Mouse (Mus musculus) MEL (cell line): Measurements from ENCODE around the gene Tceal7. TPM values are rescaled to one million over a fixed set of nuclear protein-coding genes. Genes with fewer than 3 reads are reported as not detected.

ENCODE experiments used
- DNase-seq: peaks from one replicate; pipeline ENCODE4 v3.0.0; 2011; ENCODE audit warnings: low read depth, low spot score
- H3K27ac ChIP-seq: 2 replicates; pipeline ENCODE4 v1.5.1; 2012; ENCODE audit warnings: low read depth, mild to moderate bottlenecking, control low read depth, low read length, moderate library complexity; ENCODE audit not compliant: control insufficient read depth
- H3K27me3 ChIP-seq, 2 experiments: fragments of 150-350 bp in 1 of 2; sonication (generic) in 1 of 2; 2 replicates each; pipeline ENCODE4 v1.6.1; 2012; ENCODE audit warnings: low read length in 2 of 2, mild to moderate bottlenecking in 2 of 2, improper control_type of control experiment in 1 of 2, moderate library complexity in 1 of 2; ENCODE audit not compliant: insufficient read depth in 2 of 2, control insufficient read depth in 1 of 2
- H3K36me3 ChIP-seq, 2 experiments: 2 replicates each; pipeline ENCODE4 v1.6.1; 2012 to 2014; ENCODE audit warnings: low read length in 2 of 2, improper control_type of control experiment in 1 of 2, inconsistent platforms in 1 of 2, mild to moderate bottlenecking in 1 of 2; ENCODE audit not compliant: insufficient read depth in 2 of 2, control insufficient read depth in 1 of 2
- H3K4me1 ChIP-seq, 2 experiments: fragments of 150-350 bp in 1 of 2; sonication (generic) in 1 of 2; 2 replicates each; pipeline ENCODE4 v1.6.1; 2012; ENCODE audit warnings: low read length in 2 of 2, improper control_type of control experiment in 1 of 2, mild to moderate bottlenecking in 1 of 2; ENCODE audit not compliant: insufficient read depth in 2 of 2, control insufficient read depth in 1 of 2
- H3K4me3 ChIP-seq, 2 experiments: fragments of 150-350 bp in 1 of 2; sonication (generic) in 1 of 2; 2 replicates each; pipeline ENCODE4 v1.5.1; 2012; ENCODE audit warnings: low read depth in 2 of 2, low read length in 2 of 2, mild to moderate bottlenecking in 2 of 2, moderate library complexity in 2 of 2, control low read depth in 1 of 2, improper control_type of control experiment in 1 of 2; ENCODE audit not compliant: control insufficient read depth in 1 of 2, insufficient read depth in 1 of 2
- H3K79me2 ChIP-seq: 2 replicates; pipeline ENCODE4 v1.6.1; 2012; ENCODE audit warnings: mild to moderate bottlenecking, low read length, moderate library complexity; ENCODE audit not compliant: control insufficient read depth, poor library complexity, insufficient read depth
- H3K9ac ChIP-seq: 2 replicates; pipeline ENCODE4 v1.6.1; 2012; ENCODE audit warnings: low read depth, mild to moderate bottlenecking, control low read depth, low read length, moderate library complexity; ENCODE audit not compliant: control insufficient read depth, poor library complexity, severe bottlenecking
- H3K9me3 ChIP-seq: fragments of 150-350 bp; sonication (generic); replicated peaks from 2 replicates; pipeline ENCODE4 v1.6.1; 2012; ENCODE audit warnings: mild to moderate bottlenecking, low read length, improper control_type of control experiment, moderate library complexity; ENCODE audit not compliant: insufficient read depth
- BHLHE40 ChIP-seq: IDR thresholded peaks from 2 replicates; pipeline ENCODE4 v1.6.1; 2012; ENCODE audit warnings: low read depth, mild to moderate bottlenecking, inconsistent platforms, low read length, improper control_type of control experiment, borderline replicate concordance
- CTCF ChIP-seq, 3 experiments: IDR thresholded peaks in 2 of 3; conservative IDR thresholded peaks in 1 of 3; 2 replicates each; pipeline ENCODE4 v1.5.1; 2011 to 2012; ENCODE audit warnings: low read length in 3 of 3, low read depth in 2 of 3, mild to moderate bottlenecking in 2 of 3, improper control_type of control experiment in 1 of 3, inconsistent platforms in 1 of 3, mixed read lengths in 1 of 3, moderate library complexity in 1 of 3; ENCODE audit not compliant: control insufficient read depth in 1 of 3, insufficient read depth in 1 of 3, poor library complexity in 1 of 3, severe bottlenecking in 1 of 3
- E2F4 ChIP-seq: IDR thresholded peaks from 2 replicates; pipeline ENCODE4 v1.6.1; 2011; ENCODE audit warnings: low read depth, low read length, improper control_type of control experiment, borderline replicate concordance
- ELF1 ChIP-seq: IDR thresholded peaks from 2 replicates; pipeline ENCODE4 v1.6.1; 2014; ENCODE audit warnings: low read depth, mild to moderate bottlenecking, inconsistent platforms, low read length, improper control_type of control experiment, moderate library complexity
- EP300 ChIP-seq, 2 experiments: IDR thresholded peaks; 2 replicates each; pipeline ENCODE4 v1.6.1; 2011; ENCODE audit warnings: improper control_type of control experiment in 2 of 2, low read length in 2 of 2, low read depth in 1 of 2, mild to moderate bottlenecking in 1 of 2
- ETS1 ChIP-seq: IDR thresholded peaks from 2 replicates; pipeline ENCODE4 v1.6.1; 2012; ENCODE audit warnings: low read depth, mild to moderate bottlenecking, inconsistent platforms, low read length, improper control_type of control experiment, moderate library complexity
- GABPA ChIP-seq: IDR thresholded peaks from 2 replicates; pipeline ENCODE4 v1.6.1; 2012; ENCODE audit warnings: low read depth, mild to moderate bottlenecking, inconsistent platforms, low read length, improper control_type of control experiment, moderate library complexity
- GATA1 ChIP-seq: IDR thresholded peaks from 2 replicates; pipeline ENCODE4 v1.6.1; 2011; ENCODE audit warnings: low read depth, low read length, improper control_type of control experiment
- HCFC1 ChIP-seq: IDR thresholded peaks from 2 replicates; pipeline ENCODE4 v1.6.1; 2012; ENCODE audit warnings: low read depth, mild to moderate bottlenecking, inconsistent platforms, low read length, improper control_type of control experiment, moderate library complexity
- KAT2A ChIP-seq: conservative IDR thresholded peaks from 2 replicates; pipeline ENCODE4 v1.6.1; 2012; ENCODE audit warnings: low read depth, low read length, improper control_type of control experiment, inconsistent platforms
- MAFK ChIP-seq: IDR thresholded peaks from 2 replicates; pipeline ENCODE4 v1.6.1; 2011; ENCODE audit warnings: low read depth, mild to moderate bottlenecking, low read length, improper control_type of control experiment, borderline replicate concordance
- MAX ChIP-seq: IDR thresholded peaks from 2 replicates; pipeline ENCODE4 v1.6.1; 2011; ENCODE audit warnings: low read length, improper control_type of control experiment
- MEF2A ChIP-seq: IDR thresholded peaks from 2 replicates; pipeline ENCODE4 v1.6.1; 2014; ENCODE audit warnings: low read depth, mild to moderate bottlenecking, inconsistent platforms, low read length, improper control_type of control experiment; ENCODE audit not compliant: poor library complexity, insufficient replicate concordance, severe bottlenecking; ENCODE audit errors: extremely low read depth
- MXI1 ChIP-seq: IDR thresholded peaks from 2 replicates; pipeline ENCODE4 v1.6.1; 2011; ENCODE audit warnings: mild to moderate bottlenecking, low read depth, low read length, improper control_type of control experiment
- MYB ChIP-seq: IDR thresholded peaks from 2 replicates; pipeline ENCODE4 v1.6.1; 2011; ENCODE audit warnings: mild to moderate bottlenecking, low read depth, low read length, improper control_type of control experiment
- MYC ChIP-seq: IDR thresholded peaks from 2 replicates; pipeline ENCODE4 v1.6.1; 2011; ENCODE audit warnings: low read depth, mild to moderate bottlenecking, low read length, improper control_type of control experiment, moderate library complexity
- NELFE ChIP-seq: IDR thresholded peaks from 2 replicates; pipeline ENCODE4 v1.6.1; 2011; ENCODE audit warnings: low read depth, low read length, improper control_type of control experiment
- POLR2AphosphoS5 ChIP-seq: IDR thresholded peaks from 2 replicates; pipeline ENCODE4 v1.6.1; 2012; ENCODE audit warnings: low read depth, borderline replicate concordance, mild to moderate bottlenecking, inconsistent platforms, low read length, moderate library complexity, mixed read lengths
- RAD21 ChIP-seq: IDR thresholded peaks from 2 replicates; pipeline ENCODE4 v1.6.1; 2011; ENCODE audit warnings: mild to moderate bottlenecking, low read depth, low read length, improper control_type of control experiment
- SIN3A ChIP-seq: IDR thresholded peaks from 2 replicates; pipeline ENCODE4 v1.6.1; 2012; ENCODE audit warnings: low read length, improper control_type of control experiment, inconsistent platforms
- TAL1 ChIP-seq: IDR thresholded peaks from 2 replicates; pipeline ENCODE4 v1.6.1; 2012; ENCODE audit warnings: mild to moderate bottlenecking, inconsistent platforms, low read length, moderate library complexity, mixed read lengths
- TBP ChIP-seq: IDR thresholded peaks from 2 replicates; pipeline ENCODE4 v1.8.0; 2011; ENCODE audit warnings: low read depth, low read length, improper control_type of control experiment
- TCF12 ChIP-seq: IDR thresholded peaks from 2 replicates; pipeline ENCODE4 v1.6.1; 2014; ENCODE audit warnings: low read depth, mild to moderate bottlenecking, inconsistent platforms, low read length, improper control_type of control experiment, moderate library complexity
- USF2 ChIP-seq, 2 experiments: IDR thresholded peaks; 2 replicates each; pipeline ENCODE4 v1.6.1; 2011 to 2012; ENCODE audit warnings: improper control_type of control experiment in 2 of 2, low read length in 2 of 2, borderline replicate concordance in 1 of 2, inconsistent platforms in 1 of 2, low read depth in 1 of 2, mild to moderate bottlenecking in 1 of 2; ENCODE audit not compliant: insufficient read depth in 1 of 2
- ZC3H11A ChIP-seq: IDR thresholded peaks from 2 replicates; pipeline ENCODE4 v1.6.1; 2012; ENCODE audit warnings: low read depth, mild to moderate bottlenecking, inconsistent platforms, low read length, improper control_type of control experiment
- ZMIZ1 ChIP-seq: IDR thresholded peaks from 2 replicates; pipeline ENCODE4 v1.6.1; 2012; ENCODE audit warnings: low read depth, mild to moderate bottlenecking, inconsistent platforms, low read length, improper control_type of control experiment, moderate library complexity
- ZNF384 ChIP-seq: IDR thresholded peaks from 2 replicates; pipeline ENCODE4 v1.6.1; 2012; ENCODE audit warnings: low read depth, mild to moderate bottlenecking, inconsistent platforms, low read length, improper control_type of control experiment
- polyA plus RNA-seq, 2 experiments: library from polyadenylated mRNA; stranded (reverse) in 1 of 2; unstranded in 1 of 2; fragments of >175 nt in 1 of 2; fragments of >200 nt in 1 of 2; gene quantifications; 2 replicates each; pipeline versions ENCODE4 v1.2.1 to v1.2.4; 2012; ENCODE audit warnings: low replicate concordance in 2 of 2, low read depth in 1 of 2; ENCODE audit not compliant: insufficient read length in 2 of 2, insufficient read depth in 1 of 2, missing spikeins in 1 of 2
- total RNA-seq: library from RNA; depleted of rRNA; stranded (reverse); fragments of 300-350 nt; gene quantifications from 2 replicates; pipeline ENCODE4 v1.2.3, GENCODE M21; 2012

Tceal7 gene
- total and polyA plus RNA-seq, 3 experiments, result 1.0 TPM; not detected in 2

- Histone ChIP-seq H3K27ac (no peak overlapping the region), H3K36me3 (no peaks in the 10 kb centered on the region; a peak in 1 of 4 replicates)
- TF ChIP-seq MXI1 (no peak), MYC (no peak), HCFC1 (no peak), ETS1 (no peak), RAD21 (no peak), TBP (no peak), E2F4 (no peak), ZNF384 (no peak), POLR2AphosphoS5 (no peak), MEF2A (no peak), ZC3H11A (no peak), MAFK (no peak), KAT2A (no peak), SIN3A (no peak), ZMIZ1 (no peak), GABPA (no peak), CTCF (IDR thresholded peaks at IDR 0.05 in 2 of 3, conservative IDR thresholded peaks at IDR 0.05 in 1 of 3; ENCODE audit: control insufficient read depth in 1 of 3, insufficient read depth in 1 of 3, low read depth in 2 of 3, low read length in 3 of 3, poor library complexity in 1 of 3, severe bottlenecking in 1 of 3) (no peak)
These were observed 31.5 kb upstream of the Tceal7 start for GRCm38 (mm10) chrX:136183107-136183506.

GRCm38 (mm10) chrX:136195193-136195944, 19.2 kb upstream of the Tceal7 start:
- peak overlapping the region; percentile 29 to 51; a peak in 3 of 4 replicates for H3K4me3 ChIP-seq
- H3K27ac ChIP-seq, result peak overlapping the region; percentile 47
- H3K9me3 ChIP-seq, result no peaks in the 10 kb centered on the region
- no peaks in the 10 kb centered on the region for H3K79me2 ChIP-seq
- peak overlapping the region; percentile 53 for H3K9ac ChIP-seq
- peak; percentile 96 for DNase-seq
- no peaks in the 10 kb centered on the region; a peak in 2 of 4 replicates for H3K27me3 ChIP-seq
- peaks cover 0 to 4% of the 10 kb centered on the region in 2 experiments; a peak in 2 of 4 replicates for H3K4me1 ChIP-seq
- peaks cover 0 to 5% of the 10 kb centered on the region in 2 experiments; a peak in 2 of 4 replicates for H3K36me3 ChIP-seq
- TF ChIP-seq TAL1 (no peak), ETS1 (peak; percentile 14; the same call in 1 of the 2 replicates), RAD21 (no peak), ZMIZ1 (no peak), MYB (peak; percentile 66), CTCF (IDR thresholded peaks at IDR 0.05 in 2 of 3, conservative IDR thresholded peaks at IDR 0.05 in 1 of 3; ENCODE audit: control insufficient read depth in 1 of 3, insufficient read depth in 1 of 3, low read depth in 2 of 3, low read length in 3 of 3, poor library complexity in 1 of 3, severe bottlenecking in 1 of 3) (no peak), MAX (no peak), USF2 (IDR thresholded peaks at IDR 0.05; ENCODE audit: borderline replicate concordance in 1 of 2, insufficient read depth in 1 of 2, low read depth in 1 of 2, low read length in 2 of 2) (no peak), BHLHE40 (peak; percentile 55; the same call in 1 of the 2 replicates), MAFK (peak; percentile 99), EP300 (IDR thresholded peaks at IDR 0.05; ENCODE audit: low read depth in 1 of 2, low read length in 2 of 2) (peak in 1 of 2 experiments; percentile 55; a peak in 2 of 4 replicates), TCF12 (no peak), E2F4 (no peak), KAT2A (peak; percentile 66; the same call in 1 of the 2 replicates), HCFC1 (peak; percentile 72; the same call in 1 of the 2 replicates), MEF2A (no peak), NELFE (no peak), TBP (peak; percentile 100), ELF1 (peak; percentile 97), ZC3H11A (no peak), GABPA (no peak), GATA1 (no peak)

More at GRCm38 (mm10) chrX:136183107-136183506, 31.5 kb upstream of the Tceal7 start:
- no peak overlapping the region for H3K9ac ChIP-seq
- H3K79me2 ChIP-seq, result no peaks in the 10 kb centered on the region
- DNase-seq, result no peak
- H3K4me3 ChIP-seq, result no peak overlapping the region
- no peaks in the 10 kb centered on the region for H3K4me1 ChIP-seq
- peaks cover 5 to 9% of the 10 kb centered on the region in 2 experiments for H3K27me3 ChIP-seq
- H3K9me3 ChIP-seq, result no peaks in the 10 kb centered on the region
